Mouse (Mus musculus) olfactory bulb, adult 2 months (tissue): Measurements from ENCODE around the gene Abca14.
"Not testable (repeated sequence)": the region's sequence is repeated elsewhere in the genome, so short reads cannot be mapped to it uniquely, and the experiment has no call there.

Source experiments
- CTCF ChIP-seq: fragments of 200-500 bp; IDR thresholded peaks from 2 replicates; pipeline ENCODE4 v1.5.1; 2012; ENCODE audit warnings: low read depth, mild to moderate bottlenecking, low read length, moderate library complexity; ENCODE audit not compliant: insufficient read depth
- POLR2A ChIP-seq: fragments of 200-500 bp; IDR thresholded peaks from 2 replicates; pipeline ENCODE4 v1.6.1; 2012; ENCODE audit warnings: mild to moderate bottlenecking, low read depth, low read length, moderate library complexity; ENCODE audit not compliant: insufficient read depth

DNA sequence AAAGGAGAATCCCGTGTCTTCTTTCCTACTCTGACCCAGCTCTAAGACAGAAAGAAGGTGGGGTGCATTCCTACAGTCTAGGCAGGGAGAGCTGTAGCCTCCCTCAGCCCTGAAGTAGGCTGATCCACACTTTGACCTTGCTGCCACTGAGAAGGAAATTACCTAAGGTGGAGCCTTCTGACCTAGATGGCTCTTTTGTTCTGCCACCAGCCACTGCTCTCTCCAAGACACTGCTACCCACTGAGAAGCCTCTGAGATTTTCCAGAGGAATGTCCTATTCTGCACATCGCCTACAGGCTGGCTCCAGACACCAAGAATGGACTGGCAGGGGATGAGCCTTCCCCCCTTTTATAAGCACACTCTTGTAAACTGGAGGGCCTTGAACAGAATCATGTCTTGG is 122.2 kb downstream of the Abca14 start:
- not testable (repeated sequence) for TF ChIP-seq POLR2A, CTCF
